Mouse (Mus musculus): ENCODE data around the gene Plk3.

Gene Plk3

GRCm38 (mm10) chr4:117138295-117139216 is 4.8 kb upstream of the Plk3 start:
- no peak for DNase-seq

GRCm38 (mm10) chr4:117136034-117136433 is 2.3 kb upstream of the Plk3 start:
- DNase-seq, result no peak

GRCm38 (mm10) chr4:117134601-117134995 is 835 bp upstream of the Plk3 start:
- peak; percentile 62 for DNase-seq

- no peak for DNase-seq
These were observed 382 bp downstream of the Plk3 start for GRCm38 (mm10) chr4:117133366-117133796.

GRCm38 (mm10) chr4:117132794-117133143 is 994 bp downstream of the Plk3 start:
- DNase-seq, result peak; percentile 60

GRCm38 (mm10) chr4:117131890-117132793 is 1.6 kb downstream of the Plk3 start:
- peak; percentile 52 for DNase-seq

- no peak for DNase-seq
These were observed 2.6 kb downstream of the Plk3 start for GRCm38 (mm10) chr4:117131198-117131597.

GRCm38 (mm10) chr4:117130790-117131189 is 3.0 kb downstream of the Plk3 start:
- no peak for DNase-seq

GRCm38 (mm10) chr4:117127991-117128686 is 5.6 kb downstream of the Plk3 start:
- DNase-seq, result no peak

- DNase-seq, result no peak
These were observed 7.0 kb downstream of the Plk3 start, which contains the start of gene Tctex1d4 for GRCm38 (mm10) chr4:117126675-117127290. Gene Tctex1d4 (plus strand): TSS chr4:117126794.

- peak; percentile 39 for DNase-seq
These were observed 7.7 kb downstream of the Plk3 start for GRCm38 (mm10) chr4:117125910-117126674.

- DNase-seq, result peak; percentile 56
These were observed 8.3 kb downstream of the Plk3 start, which contains the start of gene Btbd19 for GRCm38 (mm10) chr4:117125348-117125909. Gene Btbd19 (minus strand): TSS chr4:117125725.

GRCm38 (mm10) chr4:117124518-117125347 is 9.0 kb downstream of the Plk3 start:
- DNase-seq, result no peak

GRCm38 (mm10) chr4:117124218-117124517 is 9.6 kb downstream of the Plk3 start:
- DNase-seq, result no peak

GRCm38 (mm10) chr4:117123546-117124217 is 10.1 kb downstream of the Plk3 start:
- peak; percentile 33 for DNase-seq

GRCm38 (mm10) chr4:117122209-117122608 is 11.6 kb downstream of the Plk3 start:
- no peak for DNase-seq

GRCm38 (mm10) chr4:117120445-117121414 is 13.0 kb downstream of the Plk3 start:
- peak; percentile 92 for DNase-seq

GRCm38 (mm10) chr4:117120052-117120444 is 13.7 kb downstream of the Plk3 start:
- no peak for DNase-seq

GRCm38 (mm10) chr4:117119636-117120035 is 14.1 kb downstream of the Plk3 start:
- DNase-seq, result peak; percentile 53
